8 mouse cellular contexts compared by ENCODE assay signal in the genomic region with DNA sequence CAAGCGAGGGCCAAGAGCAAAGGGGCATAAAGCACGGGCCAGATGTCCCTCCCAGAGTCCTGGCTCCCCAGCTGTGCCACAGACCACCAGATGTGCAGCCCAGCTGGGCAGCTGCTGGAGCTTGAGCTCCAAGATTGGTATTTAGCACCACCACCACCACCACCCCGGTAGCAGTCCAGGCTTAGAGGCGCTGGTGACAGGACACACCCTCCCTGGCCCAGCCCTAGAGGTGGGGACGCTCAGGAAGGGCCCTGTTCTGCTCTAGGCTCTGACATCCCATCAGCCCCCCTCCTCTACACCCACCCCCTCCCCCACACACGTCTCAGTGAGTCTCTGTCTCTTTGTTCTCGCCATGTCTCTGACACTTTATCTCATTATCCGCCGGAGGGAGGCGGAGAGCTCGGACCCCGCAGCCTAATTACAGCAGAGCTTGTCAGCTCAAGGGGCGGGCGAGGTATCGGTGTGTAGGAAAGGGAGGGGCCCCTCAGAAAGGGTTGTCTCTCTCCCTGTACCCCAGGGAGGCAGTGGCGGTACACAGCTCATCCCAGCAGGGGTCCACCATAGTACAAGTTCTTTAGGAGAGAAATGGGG. TPM values are rescaled to one million over a fixed set of nuclear protein-coding genes. Genes with fewer than 3 reads are reported as not detected.
DNase-seq lines count a peak whose midpoint lies in the region; ATAC-seq lines count a peak whose summit lies in the region.

No protein-coding gene starts in this region.

- peaks cover 92% of the 10 kb centered on the region for H3K27me3 ChIP-seq in kidney, embryonic 15.5 days
- peaks cover 51% of the 10 kb centered on the region for H3K27me3 ChIP-seq in embryonic facial prominence, embryonic 11.5 days (ENCODE audit: control insufficient read depth, insufficient read depth, low read length)
- H3K27me3 ChIP-seq in limb, embryonic 11.5 days (ENCODE audit: control insufficient read depth, insufficient read depth, low read length), result peaks cover 43% of the 10 kb centered on the region
- peaks cover 32% of the 10 kb centered on the region for H3K27me3 ChIP-seq in neural tube, embryonic 15.5 days (replicated peaks)

- ATAC-seq in kidney, embryonic 15.5 days (replicated peaks; ENCODE audit: low FRiP score), result no peak
- 0 out of 2 replicates have a peak, but pooled peaks have one; percentile 32 for ATAC-seq in embryonic facial prominence, embryonic 11.5 days (replicated peaks; ENCODE audit: insufficient number of reproducible peaks, low FRiP score, low TSS enrichment, low read depth)
- no peak for ATAC-seq in limb, embryonic 11.5 days (ENCODE audit: insufficient number of reproducible peaks, low FRiP score, low TSS enrichment, low read depth)
- ATAC-seq in neural tube, embryonic 15.5 days (ENCODE audit: low FRiP score), result no peak

- H3K27ac ChIP-seq in kidney, embryonic 15.5 days, result no peak overlapping the region
- peak overlapping the region; percentile 41; the same call in 1 of the 2 replicates for H3K27ac ChIP-seq in embryonic facial prominence, embryonic 11.5 days (replicated peaks; ENCODE audit: low read depth, low read length)
- H3K27ac ChIP-seq in limb, embryonic 11.5 days (replicated peaks; ENCODE audit: low read depth, low read length), result no peak overlapping the region
- H3K27ac ChIP-seq in neural tube, embryonic 15.5 days (replicated peaks), result peak overlapping the region; percentile 92

- no peak overlapping the region for H3K9ac ChIP-seq in kidney, embryonic 15.5 days
- no peak overlapping the region for H3K9ac ChIP-seq in embryonic facial prominence, embryonic 11.5 days (replicated peaks; ENCODE audit: low read length)
- peak overlapping the region; percentile 37; the same call in 1 of the 2 replicates for H3K9ac ChIP-seq in limb, embryonic 11.5 days (ENCODE audit: low read length)
- H3K9ac ChIP-seq in neural tube, embryonic 15.5 days (replicated peaks), result peak overlapping the region; percentile 4; the same call in 1 of the 2 replicates

- H3K4me2 ChIP-seq in kidney, embryonic 15.5 days, result peak overlapping the region; percentile 87
- H3K4me2 ChIP-seq in embryonic facial prominence, embryonic 11.5 days (ENCODE audit: low read depth, low read length), result peak overlapping the region; percentile 38
- H3K4me2 ChIP-seq in limb, embryonic 11.5 days (ENCODE audit: low read depth, severe bottlenecking), result peak overlapping the region; percentile 76
- H3K4me2 ChIP-seq in neural tube, embryonic 15.5 days, result peak overlapping the region; percentile 69

- 2% methylated on average over 16 of the region's 16 CpGs for WGBS in kidney, embryonic 15.5 days
- WGBS in embryonic facial prominence, embryonic 11.5 days, result under 1% methylated on average over 15 of the region's 16 CpGs
- 0% methylated on average over 16 of the region's 16 CpGs for WGBS in limb, embryonic 11.5 days
- whole genome bisulfite sequencing in neural tube, embryonic 15.5 days, result 2% methylated on average over 16 of the region's 16 CpGs

- H3K9me3 ChIP-seq in kidney, embryonic 15.5 days (replicated peaks), result no peaks in the 10 kb centered on the region
- H3K9me3 ChIP-seq in embryonic facial prominence, embryonic 11.5 days (replicated peaks; ENCODE audit: control insufficient read depth, low read length), result no peaks in the 10 kb centered on the region
- no peaks in the 10 kb centered on the region for H3K9me3 ChIP-seq in limb, embryonic 11.5 days (ENCODE audit: control insufficient read depth, low read length)
- H3K9me3 ChIP-seq in neural tube, embryonic 15.5 days (replicated peaks), result no peaks in the 10 kb centered on the region

- peak overlapping the region; percentile 24; the same call in 1 of the 2 replicates for H3K4me3 ChIP-seq in kidney, embryonic 15.5 days (replicated peaks)
- peak overlapping the region; percentile 15 for H3K4me3 ChIP-seq in embryonic facial prominence, embryonic 11.5 days (ENCODE audit: low read depth, low read length)
- peak overlapping the region; percentile 19 for H3K4me3 ChIP-seq in limb, embryonic 11.5 days (ENCODE audit: low read depth, low read length)
- H3K4me3 ChIP-seq in neural tube, embryonic 15.5 days (replicated peaks), result no peak overlapping the region

- DNase-seq in kidney, postnatal 4 days, result no peak
- no peak for DNase-seq in embryonic facial prominence, embryonic 11.5 days (ENCODE audit: low spot score)
- peak; percentile 65 for DNase-seq in limb, embryonic 11.5 days (ENCODE audit: low spot score)
- no peak for DNase-seq in adrenal gland, adult 2 months
- no peak for DNase-seq in layer of hippocampus, postnatal 14 days (ENCODE audit: low spot score in 2 of 2)
- no peak for DNase-seq in urinary bladder, adult 2 months (ENCODE audit: low spot score)

- peaks cover 92% of the 10 kb centered on the region for H3K4me1 ChIP-seq in kidney, embryonic 15.5 days
- peaks cover 40% of the 10 kb centered on the region for H3K4me1 ChIP-seq in embryonic facial prominence, embryonic 11.5 days (ENCODE audit: control insufficient read depth, insufficient read depth, low read length)
- peaks cover 78% of the 10 kb centered on the region for H3K4me1 ChIP-seq in limb, embryonic 11.5 days (ENCODE audit: control insufficient read depth, insufficient read depth, low read length)
- peaks cover 90% of the 10 kb centered on the region for H3K4me1 ChIP-seq in neural tube, embryonic 15.5 days

- peaks cover 14% of the 10 kb centered on the region for H3K36me3 ChIP-seq in kidney, embryonic 15.5 days
- H3K36me3 ChIP-seq in embryonic facial prominence, embryonic 11.5 days (replicated peaks; ENCODE audit: control insufficient read depth, insufficient read depth, low read depth, low read length), result no peaks in the 10 kb centered on the region; the same call in 1 of the 2 replicates
- peaks cover 7% of the 10 kb centered on the region for H3K36me3 ChIP-seq in limb, embryonic 11.5 days (ENCODE audit: control insufficient read depth, insufficient read depth, low read length)
- peaks cover 8% of the 10 kb centered on the region for H3K36me3 ChIP-seq in neural tube, embryonic 15.5 days

RNA-seq across cellular contexts. Expression of gene Ndufa4l2, which starts 1.2 kb away (rescaled TPM):
- 51.2 and 72.2 TPM in 2 replicates for polyA plus RNA-seq in kidney, embryonic 15.5 days (2015; fragmentation: Nextera tagmentation; extraction: Ambion mirVana)
- polyA plus RNA-seq in embryonic facial prominence, embryonic 11.5 days (2014; fragmentation: Nextera tagmentation; extraction: Ambion mirVana), result 2.1 and 2.8 TPM in 2 replicates
- polyA plus RNA-seq in limb, embryonic 11.5 days (2014; fragmentation: Nextera tagmentation; extraction: Ambion mirVana), result 0.48 and 0.96 TPM in 2 replicates
- 17.8 and 22.5 TPM in 2 replicates for polyA plus RNA-seq in neural tube, embryonic 15.5 days (2015; fragmentation: Nextera tagmentation; extraction: Ambion mirVana)
- total RNA-seq in adrenal gland, adult 2 months (2021), result 10 to 100 TPM; 45.8 to 53.5 TPM
- 86.0 and 107 TPM in 2 replicates for polyA plus RNA-seq in adrenal gland, adult 2 months (2012; rRNA removed)
- 1 to 10 TPM; 4.8 to 6.9 TPM for total RNA-seq in layer of hippocampus, postnatal 14 days (2021)
- 21.2 and 32.1 TPM in 2 replicates for polyA plus RNA-seq in urinary bladder, adult 2 months (2012; rRNA removed)

RNA-seq across cellular contexts. Expression of gene Shmt2, which starts 8.6 kb away (rescaled TPM):
- polyA plus RNA-seq in kidney, embryonic 15.5 days (2015; fragmentation: Nextera tagmentation; extraction: Ambion mirVana), result 99.8 and 111 TPM in 2 replicates
- polyA plus RNA-seq in embryonic facial prominence, embryonic 11.5 days (2014; fragmentation: Nextera tagmentation; extraction: Ambion mirVana), result 68.7 and 73.5 TPM in 2 replicates
- 102 and 104 TPM in 2 replicates for polyA plus RNA-seq in limb, embryonic 11.5 days (2014; fragmentation: Nextera tagmentation; extraction: Ambion mirVana)
- 50.4 and 69.9 TPM in 2 replicates for polyA plus RNA-seq in neural tube, embryonic 15.5 days (2015; fragmentation: Nextera tagmentation; extraction: Ambion mirVana)
- 10 to 100 TPM; 43.3 to 48.8 TPM for total RNA-seq in adrenal gland, adult 2 months (2021)
- polyA plus RNA-seq in adrenal gland, adult 2 months (2012; rRNA removed), result 84.2 and 106 TPM in 2 replicates
- 10 to 100 TPM; 33.0 to 35.5 TPM for total RNA-seq in layer of hippocampus, postnatal 14 days (2021)
- 58.7 and 63.9 TPM in 2 replicates for polyA plus RNA-seq in urinary bladder, adult 2 months (2012; rRNA removed)

RNA-seq across cellular contexts. Expression of gene Stac3, which starts 12.1 kb away (rescaled TPM):
- 2.4 and 4.2 TPM in 2 replicates for polyA plus RNA-seq in kidney, embryonic 15.5 days (2015; fragmentation: Nextera tagmentation; extraction: Ambion mirVana)
- 0.49 TPM in 1 of 2 replicates, not detected in the other for polyA plus RNA-seq in embryonic facial prominence, embryonic 11.5 days (2014; fragmentation: Nextera tagmentation; extraction: Ambion mirVana)
- 0.21 and 0.34 TPM in 2 replicates for polyA plus RNA-seq in limb, embryonic 11.5 days (2014; fragmentation: Nextera tagmentation; extraction: Ambion mirVana)
- polyA plus RNA-seq in neural tube, embryonic 15.5 days (2015; fragmentation: Nextera tagmentation; extraction: Ambion mirVana), result 1.9 and 2.9 TPM in 2 replicates
- 1 to 10 TPM in 1 of 2 experiments, under 1 TPM in 1; 0.93 to 1.8 TPM for total RNA-seq in adrenal gland, adult 2 months (2021)
- 1.5 and 2.5 TPM in 2 replicates for polyA plus RNA-seq in adrenal gland, adult 2 months (2012; rRNA removed)
- 1 to 10 TPM; 5.0 to 6.4 TPM for total RNA-seq in layer of hippocampus, postnatal 14 days (2021)
- polyA plus RNA-seq in urinary bladder, adult 2 months (2012; rRNA removed), result 2.3 and 4.3 TPM in 2 replicates

RNA-seq across cellular contexts. Expression of gene Nxph4, which starts 20.8 kb away (rescaled TPM):
- 1.7 and 3.3 TPM in 2 replicates for polyA plus RNA-seq in kidney, embryonic 15.5 days (2015; fragmentation: Nextera tagmentation; extraction: Ambion mirVana)
- polyA plus RNA-seq in embryonic facial prominence, embryonic 11.5 days (2014; fragmentation: Nextera tagmentation; extraction: Ambion mirVana), result 4.4 and 6.9 TPM in 2 replicates
- 0.95 and 1.2 TPM in 2 replicates for polyA plus RNA-seq in limb, embryonic 11.5 days (2014; fragmentation: Nextera tagmentation; extraction: Ambion mirVana)
- polyA plus RNA-seq in neural tube, embryonic 15.5 days (2015; fragmentation: Nextera tagmentation; extraction: Ambion mirVana), result 80.4 and 102 TPM in 2 replicates
- total RNA-seq in adrenal gland, adult 2 months (2021), result 10 to 100 TPM in 1 of 2 experiments, 1 to 10 TPM in 1; 5.0 to 11.7 TPM
- 7.4 and 7.8 TPM in 2 replicates for polyA plus RNA-seq in adrenal gland, adult 2 months (2012; rRNA removed)
- 1 to 10 TPM; 2.7 TPM for total RNA-seq in layer of hippocampus, postnatal 14 days (2021)
- polyA plus RNA-seq in urinary bladder, adult 2 months (2012; rRNA removed), result 0.04 and 0.07 TPM in 2 replicates

Comparison
In these comparisons a context has a peak if more than half of its experiments do, and no peak if none do; other contexts are left out.
1. H3K27ac ChIP-seq: peak in embryonic facial prominence, embryonic 11.5 days (single experiment) and neural tube, embryonic 15.5 days (single experiment); none in kidney, embryonic 15.5 days (single experiment) and limb, embryonic 11.5 days (single experiment).
2. H3K9ac ChIP-seq: peak in limb, embryonic 11.5 days (single experiment) and neural tube, embryonic 15.5 days (single experiment); none in kidney, embryonic 15.5 days (single experiment) and embryonic facial prominence, embryonic 11.5 days (single experiment).
3. Peak in every context shown above with its lines, with median percentiles within 50 percentile points of each other: H3K4me2 ChIP-seq.